In the genomic region with DNA sequence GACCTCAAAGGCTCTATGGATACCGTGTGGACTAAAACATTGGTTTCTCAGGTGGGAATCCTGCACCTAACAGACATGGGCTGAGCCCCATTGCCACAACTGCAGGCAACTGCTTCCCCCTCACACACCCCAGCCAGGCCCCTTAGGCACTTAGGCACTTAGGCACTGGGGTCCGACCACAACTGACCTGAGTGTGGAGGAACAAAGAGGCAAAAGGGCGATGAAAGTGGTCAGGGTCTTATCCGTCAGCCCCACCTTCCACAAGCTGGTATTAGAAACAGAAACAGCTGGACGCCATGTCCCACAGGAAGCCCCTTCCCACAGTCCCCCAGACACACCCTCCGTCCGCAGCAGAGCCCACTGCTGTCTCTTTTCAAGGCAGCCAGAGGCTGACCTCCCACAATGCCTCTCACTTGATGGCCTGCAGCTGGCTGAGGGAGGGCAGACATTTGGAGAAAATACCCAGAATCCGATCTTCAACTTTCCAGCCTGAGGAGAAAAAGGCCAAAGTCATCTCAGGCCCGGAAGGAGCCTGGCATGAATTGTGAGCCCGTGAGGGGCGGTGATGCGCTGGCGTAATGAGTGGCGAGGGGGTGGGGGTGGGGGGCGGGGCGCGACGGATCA, we compare ENCODE assay signal across 11 mouse cellular contexts. TPM values are rescaled to one million over a fixed set of nuclear protein-coding genes. Genes with fewer than 3 reads are reported as not detected.
A peak's percentile ranks its signal among the peaks of the same experiment; 100 is the strongest.
DNase-seq lines count a peak whose midpoint lies in the region; ATAC-seq lines count a peak whose summit lies in the region.
"Had no signal": no experiment of that assay in that cellular context is flagged by ENCODE, and none has a peak within 500 bp of the region (broad histone marks: within the 10 kb centered on the region; RNA-seq: fewer than 3 reads in every experiment).

No protein-coding gene starts in this region.

- 20% methylated on average over 18 of the region's 18 CpGs for WGBS in lung, embryonic 15.5 days
- 42% methylated on average over 18 of the region's 18 CpGs for WGBS in forebrain, embryonic 15.5 days
- WGBS in limb, embryonic 11.5 days = 21% methylated on average over 18 of the region's 18 CpGs
- WGBS in neural tube, embryonic 15.5 days = 21% methylated on average over 18 of the region's 18 CpGs

- peak overlapping the region; percentile 21; the same call in 1 of the 2 replicates for H3K4me3 ChIP-seq in lung, embryonic 15.5 days
- H3K4me3 ChIP-seq in forebrain, embryonic 15.5 days = no peak overlapping the region
- H3K4me3 ChIP-seq in limb, embryonic 11.5 days (ENCODE audit: low read depth, low read length) = 0 out of 2 replicates have a peak overlapping the region, but pooled peaks have one; percentile 6
- H3K4me3 ChIP-seq in neural tube, embryonic 15.5 days (replicated peaks) = no peak overlapping the region; the same call in 1 of the 2 replicates

- ATAC-seq in lung, embryonic 15.5 days (ENCODE audit: borderline replicate concordance, extremely low read depth, low FRiP score, low TSS enrichment) = peak; percentile 74
- no peak for ATAC-seq in forebrain, embryonic 15.5 days (replicated peaks)
- peak; percentile 67 for ATAC-seq in limb, embryonic 11.5 days (ENCODE audit: insufficient number of reproducible peaks, low FRiP score, low TSS enrichment, low read depth)
- ATAC-seq in neural tube, embryonic 15.5 days (ENCODE audit: low FRiP score) = no peak
- ATAC-seq in megakaryocyte progenitor cell, adult 5-6 weeks (replicated peaks; ENCODE audit: poor library complexity) = no peak

- peak overlapping the region; percentile 50 for H3K4me2 ChIP-seq in lung, embryonic 15.5 days
- peak overlapping the region; percentile 6; the same call in 1 of the 2 replicates for H3K4me2 ChIP-seq in forebrain, embryonic 15.5 days (replicated peaks)
- peak overlapping the region; percentile 32 for H3K4me2 ChIP-seq in limb, embryonic 11.5 days (ENCODE audit: low read depth, severe bottlenecking)
- H3K4me2 ChIP-seq in neural tube, embryonic 15.5 days = peak overlapping the region; percentile 44

- no peak overlapping the region; the same call in 1 of the 2 replicates for H3K9ac ChIP-seq in lung, embryonic 15.5 days
- H3K9ac ChIP-seq in forebrain, embryonic 15.5 days (replicated peaks) = no peak overlapping the region
- peak overlapping the region; percentile 55; the same call in 1 of the 2 replicates for H3K9ac ChIP-seq in limb, embryonic 11.5 days (ENCODE audit: low read length)
- peak overlapping the region; percentile 10; the same call in 1 of the 2 replicates for H3K9ac ChIP-seq in neural tube, embryonic 15.5 days (replicated peaks)

- no peaks in the 10 kb centered on the region; the same call in 1 of the 2 replicates for H3K36me3 ChIP-seq in lung, embryonic 15.5 days
- no peaks in the 10 kb centered on the region for H3K36me3 ChIP-seq in forebrain, embryonic 15.5 days
- H3K36me3 ChIP-seq in limb, embryonic 11.5 days (ENCODE audit: control insufficient read depth, insufficient read depth, low read length) = 0 out of 2 replicates have a peak, but pooled peaks cover 2% of the 10 kb centered on the region
- 0 out of 2 replicates have a peak, but pooled peaks cover 2% of the 10 kb centered on the region for H3K36me3 ChIP-seq in neural tube, embryonic 15.5 days

- H3K9me3 ChIP-seq in lung, embryonic 15.5 days = no peaks in the 10 kb centered on the region
- H3K9me3 ChIP-seq in forebrain, embryonic 15.5 days = no peaks in the 10 kb centered on the region
- no peaks in the 10 kb centered on the region for H3K9me3 ChIP-seq in limb, embryonic 11.5 days (ENCODE audit: control insufficient read depth, low read length)
- H3K9me3 ChIP-seq in neural tube, embryonic 15.5 days (replicated peaks) = no peaks in the 10 kb centered on the region

- peak overlapping the region; percentile 70 for H3K27ac ChIP-seq in lung, embryonic 15.5 days
- H3K27ac ChIP-seq in forebrain, embryonic 15.5 days (replicated peaks) = no peak overlapping the region
- peak overlapping the region; percentile 55; the same call in 1 of the 2 replicates for H3K27ac ChIP-seq in limb, embryonic 11.5 days (replicated peaks; ENCODE audit: low read depth, low read length)
- H3K27ac ChIP-seq in neural tube, embryonic 15.5 days (replicated peaks) = peak overlapping the region; percentile 51

- H3K27me3 ChIP-seq in lung, embryonic 15.5 days = no peaks in the 10 kb centered on the region
- no peaks in the 10 kb centered on the region for H3K27me3 ChIP-seq in forebrain, embryonic 15.5 days
- no peaks in the 10 kb centered on the region for H3K27me3 ChIP-seq in limb, embryonic 11.5 days (ENCODE audit: control insufficient read depth, insufficient read depth, low read length)
- no peaks in the 10 kb centered on the region for H3K27me3 ChIP-seq in neural tube, embryonic 15.5 days (replicated peaks)

- DNase-seq in lung, postnatal 25 days (ENCODE audit: low spot score) = no peak
- peak; percentile 56 for DNase-seq in limb, embryonic 11.5 days (ENCODE audit: low spot score)
- no peak for DNase-seq in layer of hippocampus, adult 18-20 months (ENCODE audit: low spot score in 2 of 2)
- no peak for DNase-seq in ovary, postnatal 10 days (ENCODE audit: low spot score)
- DNase-seq: layer of hippocampus, adult 9-11 months; thymus, adult 18-20 months had no signal

- H3K4me1 ChIP-seq in lung, embryonic 15.5 days = peaks cover 19% of the 10 kb centered on the region
- 0 out of 2 replicates have a peak, but pooled peaks cover 5% of the 10 kb centered on the region for H3K4me1 ChIP-seq in forebrain, embryonic 15.5 days
- H3K4me1 ChIP-seq in limb, embryonic 11.5 days (ENCODE audit: control insufficient read depth, insufficient read depth, low read length) = peaks cover 17% of the 10 kb centered on the region
- peaks cover 16% of the 10 kb centered on the region for H3K4me1 ChIP-seq in neural tube, embryonic 15.5 days

RNA-seq across cellular contexts. Expression of a gene that starts 3.3 kb away (rescaled TPM):
- polyA plus RNA-seq in lung, embryonic 15.5 days (2015; fragmentation: Nextera tagmentation; extraction: Ambion mirVana) = 1.3 and 1.6 TPM in 2 replicates
- polyA plus RNA-seq in forebrain, embryonic 15.5 days (2015; fragmentation: Nextera tagmentation; extraction: Ambion mirVana) = 0.61 and 1.2 TPM in 2 replicates
- 0.26 and 0.43 TPM in 2 replicates for polyA plus RNA-seq in limb, embryonic 11.5 days (2014; fragmentation: Nextera tagmentation; extraction: Ambion mirVana)
- polyA plus RNA-seq in neural tube, embryonic 15.5 days (2015; fragmentation: Nextera tagmentation; extraction: Ambion mirVana) = 0.44 and 1.0 TPM in 2 replicates
- total RNA-seq in layer of hippocampus, adult 18-20 months (2021) = 1 to 10 TPM in 1 of 2 experiments, under 1 TPM in 1; 0.89 to 1.1 TPM
- total RNA-seq in megakaryocyte progenitor cell, adult 5-6 weeks (2015) = not detected in 2 replicates
- 0.03 TPM in 1 of 2 replicates, not detected in the other for total RNA-seq in megakaryocyte progenitor cell, adult 5-6 weeks (2017)

RNA-seq across cellular contexts. Expression of a gene that starts 49.8 kb away (rescaled TPM):
- 1.2 and 2.5 TPM in 2 replicates for polyA plus RNA-seq in lung, embryonic 15.5 days (2015; fragmentation: Nextera tagmentation; extraction: Ambion mirVana)
- polyA plus RNA-seq in forebrain, embryonic 15.5 days (2015; fragmentation: Nextera tagmentation; extraction: Ambion mirVana) = 1.0 and 1.3 TPM in 2 replicates
- polyA plus RNA-seq in limb, embryonic 11.5 days (2014; fragmentation: Nextera tagmentation; extraction: Ambion mirVana) = 0.21 and 0.44 TPM in 2 replicates
- 41.2 and 50.1 TPM in 2 replicates for polyA plus RNA-seq in neural tube, embryonic 15.5 days (2015; fragmentation: Nextera tagmentation; extraction: Ambion mirVana)
- total RNA-seq in layer of hippocampus, adult 18-20 months (2021) = under 1 TPM; 0.25 to 0.32 TPM
- total RNA-seq in megakaryocyte progenitor cell, adult 5-6 weeks (2015) = not detected in 2 replicates
- total RNA-seq in megakaryocyte progenitor cell, adult 5-6 weeks (2017) = not detected in 2 replicates
- total RNA-seq: neutrophil, adult 5-6 weeks had no signal

RNA-seq across cellular contexts. Expression of a gene that starts 51.6 kb away (rescaled TPM):
- 0.09 and 0.16 TPM in 2 replicates for polyA plus RNA-seq in lung, embryonic 15.5 days (2015; fragmentation: Nextera tagmentation; extraction: Ambion mirVana)
- 0.41 and 0.52 TPM in 2 replicates for polyA plus RNA-seq in forebrain, embryonic 15.5 days (2015; fragmentation: Nextera tagmentation; extraction: Ambion mirVana)
- 0.12 and 0.26 TPM in 2 replicates for polyA plus RNA-seq in limb, embryonic 11.5 days (2014; fragmentation: Nextera tagmentation; extraction: Ambion mirVana)
- 1.1 and 2.0 TPM in 2 replicates for polyA plus RNA-seq in neural tube, embryonic 15.5 days (2015; fragmentation: Nextera tagmentation; extraction: Ambion mirVana)
- under 1 TPM; 0.15 TPM for total RNA-seq in layer of hippocampus, adult 18-20 months (2021)
- total RNA-seq in megakaryocyte progenitor cell, adult 5-6 weeks (2015) = 0.05 TPM in 1 of 2 replicates, not detected in the other
- total RNA-seq in megakaryocyte progenitor cell, adult 5-6 weeks (2017) = not detected in 2 replicates
- total RNA-seq: neutrophil, adult 5-6 weeks had no signal

Comparison
In these comparisons a context has a peak if more than half of its experiments do, and no peak if none do; other contexts are left out.
1. ATAC-seq: peak in lung, embryonic 15.5 days (single experiment) and limb, embryonic 11.5 days (single experiment); none in forebrain, embryonic 15.5 days (single experiment), neural tube, embryonic 15.5 days (single experiment) and megakaryocyte progenitor cell, adult 5-6 weeks (single experiment).
2. H3K4me3 ChIP-seq: peak in lung, embryonic 15.5 days (single experiment) and limb, embryonic 11.5 days (single experiment); none in forebrain, embryonic 15.5 days (single experiment) and neural tube, embryonic 15.5 days (single experiment).
3. H3K9ac ChIP-seq: peak in limb, embryonic 11.5 days (single experiment) and neural tube, embryonic 15.5 days (single experiment); none in lung, embryonic 15.5 days (single experiment) and forebrain, embryonic 15.5 days (single experiment).
4. RNA of a gene that starts 49.8 kb away (polyA plus RNA-seq): 41.2 to 50.1 TPM in neural tube, embryonic 15.5 days; 1.2 to 2.5 TPM in lung, embryonic 15.5 days, 1.0 to 1.3 TPM in forebrain, embryonic 15.5 days and 0.21 to 0.44 TPM in limb, embryonic 11.5 days; every median in the first group is over 10 times any median in the second.
5. Peak in every context shown above with its lines, with median percentiles within 50 percentile points of each other: H3K4me2 ChIP-seq.